Mouse (Mus musculus): ENCODE measurements around the gene Rnf24.
A peak's percentile ranks its signal among the peaks of the same experiment; 100 is the strongest.

The Rnf24 gene

GRCm38 (mm10) chr2:131352747-131353563 lies at the start of gene Rnf24:
Gene Rnf24, minus strand, starts transcription at chr2:131352892.
- DNase-seq (ENCODE audit: extremely low spot score, low read depth, low spot score): peak; percentile 69

- DNase-seq (ENCODE audit: extremely low spot score, low read depth, low spot score): peak; percentile 54
Measured at GRCm38 (mm10) chr2:131401794-131402495, 49.3 kb upstream of the Rnf24 start.

- no peak for DNase-seq (ENCODE audit: extremely low spot score, low read depth, low spot score)
Measured at GRCm38 (mm10) chr2:131400846-131401245, 48.2 kb upstream of the Rnf24 start.

- no peak for DNase-seq (ENCODE audit: extremely low spot score, low read depth, low spot score)
Measured at GRCm38 (mm10) chr2:131397323-131397848, 44.7 kb upstream of the Rnf24 start.

- DNase-seq (ENCODE audit: extremely low spot score, low read depth, low spot score): no peak
Measured at GRCm38 (mm10) chr2:131386350-131386962, 33.8 kb upstream of the Rnf24 start.

- DNase-seq (ENCODE audit: extremely low spot score, low read depth, low spot score): no peak
Measured at GRCm38 (mm10) chr2:131385176-131385575, 32.5 kb upstream of the Rnf24 start.

GRCm38 (mm10) chr2:131379541-131379940 lies 26.8 kb upstream of the Rnf24 start:
- DNase-seq (ENCODE audit: extremely low spot score, low read depth, low spot score): no peak

- no peak for DNase-seq (ENCODE audit: extremely low spot score, low read depth, low spot score)
Measured at GRCm38 (mm10) chr2:131378872-131379271, 26.2 kb upstream of the Rnf24 start.

- DNase-seq (ENCODE audit: extremely low spot score, low read depth, low spot score): no peak
Measured at GRCm38 (mm10) chr2:131377055-131377454, 24.4 kb upstream of the Rnf24 start.

- no peak for DNase-seq (ENCODE audit: extremely low spot score, low read depth, low spot score)
Measured at GRCm38 (mm10) chr2:131373656-131374055, 21.0 kb upstream of the Rnf24 start.

GRCm38 (mm10) chr2:131372276-131372877 lies 19.7 kb upstream of the Rnf24 start:
- no peak for DNase-seq (ENCODE audit: extremely low spot score, low read depth, low spot score)

GRCm38 (mm10) chr2:131371811-131372210 lies 19.1 kb upstream of the Rnf24 start:
- DNase-seq (ENCODE audit: extremely low spot score, low read depth, low spot score): no peak

GRCm38 (mm10) chr2:131370828-131371227 lies 18.1 kb upstream of the Rnf24 start:
- DNase-seq (ENCODE audit: extremely low spot score, low read depth, low spot score): no peak

- DNase-seq (ENCODE audit: extremely low spot score, low read depth, low spot score): no peak
Measured at GRCm38 (mm10) chr2:131364689-131365088, 12.0 kb upstream of the Rnf24 start.

GRCm38 (mm10) chr2:131358481-131358880 lies 5.8 kb upstream of the Rnf24 start:
- DNase-seq (ENCODE audit: extremely low spot score, low read depth, low spot score): no peak

GRCm38 (mm10) chr2:131354049-131354448 lies 1.4 kb upstream of the Rnf24 start:
- no peak for DNase-seq (ENCODE audit: extremely low spot score, low read depth, low spot score)

- no peak for DNase-seq (ENCODE audit: extremely low spot score, low read depth, low spot score)
Measured at GRCm38 (mm10) chr2:131353564-131353915, 848 bp upstream of the Rnf24 start.

GRCm38 (mm10) chr2:131351968-131352746 lies 535 bp downstream of the Rnf24 start:
- no peak for DNase-seq (ENCODE audit: extremely low spot score, low read depth, low spot score)

GRCm38 (mm10) chr2:131351471-131351870 lies 1.2 kb downstream of the Rnf24 start:
- DNase-seq (ENCODE audit: extremely low spot score, low read depth, low spot score): no peak

GRCm38 (mm10) chr2:131350301-131350700 lies 2.4 kb downstream of the Rnf24 start:
- DNase-seq (ENCODE audit: extremely low spot score, low read depth, low spot score): no peak

Data from hindlimb bud, embryonic 11.5 days (tissue).